Mouse (Mus musculus) forebrain, embryonic 12.5 days (tissue): ENCODE measurements around the gene Rbm19. TPM values are rescaled to one million over a fixed set of nuclear protein-coding genes. Genes with fewer than 3 reads are reported as not detected.
A peak's percentile ranks its signal among the peaks of the same experiment; 100 is the strongest.
"Not testable (repeated sequence)": the region's sequence is repeated elsewhere in the genome, so short reads cannot be mapped to it uniquely, and the experiment has no call there.

ENCODE experiments used
- ATAC-seq: fragments of 200-750 bp; cut with Nextera tagmentation; 2 replicates; pipeline ENCODE4 v1.8.0; 2017; ENCODE audit warnings: moderate TSS enrichment; ENCODE audit not compliant: low FRiP score
- H3K27ac ChIP-seq: fragments of 300-500 bp; sonication (generic); 2 replicates; pipeline ENCODE4 v1.5.1; 2016; ENCODE audit warnings: mild to moderate bottlenecking
- H3K27me3 ChIP-seq: fragments of 300-500 bp; sonication (generic); 2 replicates; pipeline ENCODE4 v1.6.1; 2016; ENCODE audit warnings: mild to moderate bottlenecking
- H3K36me3 ChIP-seq: fragments of 300-500 bp; sonication (generic); replicated peaks from 2 replicates; pipeline ENCODE4 v1.6.1; 2016; ENCODE audit warnings: mild to moderate bottlenecking
- H3K4me1 ChIP-seq: fragments of 300-500 bp; sonication (generic); 2 replicates; pipeline ENCODE4 v1.6.1; 2016
- H3K4me2 ChIP-seq: fragments of 300-500 bp; sonication (generic); 2 replicates; pipeline ENCODE4 v1.6.1; 2016; ENCODE audit warnings: mild to moderate bottlenecking, moderate library complexity
- H3K4me3 ChIP-seq: fragments of 300-500 bp; sonication (generic); replicated peaks from 2 replicates; pipeline ENCODE4 v1.5.1; 2016; ENCODE audit warnings: mild to moderate bottlenecking
- H3K9ac ChIP-seq: fragments of 300-500 bp; sonication (generic); 2 replicates; pipeline ENCODE4 v1.6.1; 2016; ENCODE audit warnings: mild to moderate bottlenecking
- H3K9me3 ChIP-seq: fragments of 300-500 bp; sonication (generic); 2 replicates; pipeline ENCODE4 v1.6.1; 2016
- WGBS: fragments of 180-500 bp; shearing (Covaris S2); methylation state at CpG from one replicate; pipeline ENCODE4 v1.1.7; 2016; 5-methylcytosine and 5-hydroxymethylcytosine counted together
- polyA plus RNA-seq: library from polyadenylated mRNA; unstranded; fragments of >200 nt; fragmentation: Nextera tagmentation; extraction: Ambion mirVana; gene quantifications from 2 replicates; pipeline ENCODE4 v1.2.1, GENCODE M21; 2016

Rbm19 gene
- polyA plus RNA-seq, 1 experiment from 2014 or later, result 27.5 TPM

DNA sequence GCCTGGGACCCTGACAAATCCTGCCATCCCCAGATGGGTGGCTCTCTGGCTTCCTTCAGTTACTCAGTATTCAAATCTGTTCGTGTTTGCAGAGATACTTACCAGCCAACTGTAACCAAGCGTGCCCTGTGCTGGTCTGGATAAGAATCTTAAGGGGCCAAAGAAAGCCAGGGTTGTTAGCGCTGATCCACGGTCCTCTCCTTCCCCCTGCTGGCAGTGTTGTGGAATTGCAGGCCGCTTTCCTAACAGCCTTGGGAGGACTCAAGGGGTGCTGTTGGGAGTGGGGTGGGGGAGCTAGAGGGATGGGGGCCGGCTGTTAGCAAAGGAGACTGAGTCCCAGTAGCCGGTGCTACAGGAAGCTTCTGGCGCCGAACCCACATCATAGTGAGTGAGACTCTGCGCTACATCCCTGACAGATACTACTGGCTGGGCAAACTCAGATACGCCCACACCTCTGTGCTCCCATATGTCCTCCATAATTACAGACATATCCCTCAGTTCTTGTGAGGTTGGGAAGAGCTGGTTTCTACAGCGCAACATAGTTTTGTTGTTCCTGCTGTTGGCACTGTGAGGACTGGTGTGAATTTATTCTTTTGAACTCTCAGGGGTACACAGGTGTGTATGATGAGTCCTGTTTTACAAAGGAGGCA lies 9.7 kb upstream of the Rbm19 start:
- no peak overlapping the region for H3K4me2 ChIP-seq
- H3K36me3 ChIP-seq, result no peaks in the 10 kb centered on the region
- peaks cover 32% of the 10 kb centered on the region for H3K27me3 ChIP-seq
- H3K9ac ChIP-seq, result no peak overlapping the region
- H3K4me1 ChIP-seq, result no peaks in the 10 kb centered on the region
- ATAC-seq, result no peak
- no peak overlapping the region for H3K4me3 ChIP-seq
- 27% methylated on average over 12 of the region's 12 CpGs for WGBS
- H3K27ac ChIP-seq, result no peak overlapping the region
- H3K9me3 ChIP-seq, result no peaks in the 10 kb centered on the region

DNA sequence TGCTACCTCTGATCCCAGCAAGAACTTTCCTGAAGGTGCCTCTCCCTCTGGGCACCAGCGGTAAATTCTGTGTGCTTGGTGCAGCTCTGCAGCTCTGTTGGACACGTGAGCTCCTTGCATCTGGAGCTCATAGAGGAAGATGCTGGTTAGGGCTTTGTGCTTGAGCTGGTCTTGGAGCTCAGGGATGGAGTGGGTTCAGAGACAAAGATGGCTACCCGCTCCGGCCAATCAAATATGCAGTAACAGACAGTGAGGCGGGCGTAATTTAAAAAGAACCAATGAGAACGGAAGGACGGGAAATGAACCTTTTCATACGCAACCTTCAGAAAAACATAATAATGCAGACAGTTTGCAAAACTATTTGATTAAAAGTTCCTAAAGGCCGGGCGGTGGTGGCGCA lies 1.9 kb upstream of the Rbm19 start:
- Histone ChIP-seq H3K9ac (no peak overlapping the region), H3K9me3 (no peaks in the 10 kb centered on the region), H3K4me3 (no peak overlapping the region), H3K4me2 (no peak overlapping the region), H3K27ac (no peak overlapping the region), H3K4me1 (peaks cover 7% of the 10 kb centered on the region), H3K27me3 (peaks cover 5% of the 10 kb centered on the region; the same call in 1 of the 2 replicates), H3K36me3 (peaks cover 8% of the 10 kb centered on the region)
- ATAC-seq, result no peak
- 88% methylated on average over 12 of the region's 12 CpGs for WGBS

DNA sequence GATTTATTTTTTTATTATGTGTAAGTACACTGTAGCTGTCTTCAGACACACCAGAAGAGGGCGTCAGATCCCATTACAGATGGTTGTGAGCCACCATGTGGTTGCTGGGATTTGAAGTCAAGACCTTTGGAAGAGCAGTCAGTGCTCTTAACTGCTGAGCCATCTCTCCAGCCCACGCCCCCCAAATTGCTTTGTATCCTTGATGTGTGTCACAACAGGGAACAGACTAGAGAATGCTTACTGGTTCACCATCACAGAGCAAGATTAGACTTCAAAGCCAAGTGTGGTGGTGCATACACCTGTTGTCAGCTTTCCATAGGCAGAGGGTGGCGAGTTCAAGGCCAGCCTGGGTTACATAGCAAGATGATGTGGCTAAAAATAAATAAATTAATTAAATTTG lies 896 bp downstream of the Rbm19 start:
- H3K27ac ChIP-seq, H3K9me3 ChIP-seq, ATAC-seq, H3K4me1 ChIP-seq, H3K9ac ChIP-seq, H3K27me3 ChIP-seq: not testable (repeated sequence)
- WGBS, result 55% methylated on average over 3 of the region's 3 CpGs
- Histone ChIP-seq H3K4me2 (peak overlapping the region; percentile 91), H3K4me3 (peak overlapping the region; percentile 85), H3K36me3 (peaks cover 36% of the 10 kb centered on the region)

DNA sequence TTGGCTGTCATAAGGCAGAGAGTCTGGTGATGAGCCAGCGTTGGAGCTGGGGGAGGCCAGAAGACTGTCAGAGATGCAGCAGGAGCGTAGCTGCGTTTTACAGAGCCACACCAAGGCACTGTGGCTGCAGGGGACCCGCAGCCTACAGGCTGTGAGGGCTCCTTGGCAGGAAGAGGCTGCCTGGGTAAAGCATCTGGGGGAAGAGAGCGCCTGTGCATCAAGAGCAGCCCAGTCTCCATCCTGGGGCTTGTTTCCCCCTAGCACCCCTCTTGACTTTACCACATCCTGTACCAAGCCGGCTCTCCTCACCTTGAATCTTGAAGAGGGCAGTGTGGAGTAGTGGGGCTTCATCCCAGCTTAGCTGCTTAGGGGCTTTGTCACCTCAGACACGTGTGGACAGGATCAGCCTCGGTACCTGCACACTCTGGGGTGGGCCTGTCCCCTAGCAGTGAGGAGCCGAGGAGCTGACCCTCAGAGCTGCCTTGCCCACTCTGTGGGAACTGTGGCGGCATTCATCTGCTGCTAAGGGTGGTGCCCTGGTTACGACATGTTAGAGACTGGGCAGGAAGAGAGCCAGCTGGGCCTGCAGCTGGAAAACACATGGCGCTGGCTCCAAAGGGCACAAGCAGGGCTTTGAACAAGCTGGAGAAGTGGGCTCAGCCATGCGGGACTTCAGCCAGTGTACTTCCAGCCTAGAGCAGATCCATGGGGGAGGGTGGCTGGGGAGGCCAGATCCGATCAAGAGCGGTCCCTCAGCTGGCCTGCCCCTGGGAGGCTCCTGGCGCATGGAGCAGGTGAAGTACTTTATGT lies 8.8 kb downstream of the Rbm19 start:
- peaks cover 98% of the 10 kb centered on the region for H3K36me3 ChIP-seq
- WGBS, result 93% methylated on average over 16 of the region's 16 CpGs
- no peak overlapping the region for H3K9ac ChIP-seq
- no peaks in the 10 kb centered on the region for H3K9me3 ChIP-seq
- no peak overlapping the region for H3K4me2 ChIP-seq
- ATAC-seq, result no peak
- no peaks in the 10 kb centered on the region for H3K4me1 ChIP-seq
- H3K27ac ChIP-seq, result no peak overlapping the region
- H3K4me3 ChIP-seq, result no peak overlapping the region
- H3K27me3 ChIP-seq, result no peaks in the 10 kb centered on the region

DNA sequence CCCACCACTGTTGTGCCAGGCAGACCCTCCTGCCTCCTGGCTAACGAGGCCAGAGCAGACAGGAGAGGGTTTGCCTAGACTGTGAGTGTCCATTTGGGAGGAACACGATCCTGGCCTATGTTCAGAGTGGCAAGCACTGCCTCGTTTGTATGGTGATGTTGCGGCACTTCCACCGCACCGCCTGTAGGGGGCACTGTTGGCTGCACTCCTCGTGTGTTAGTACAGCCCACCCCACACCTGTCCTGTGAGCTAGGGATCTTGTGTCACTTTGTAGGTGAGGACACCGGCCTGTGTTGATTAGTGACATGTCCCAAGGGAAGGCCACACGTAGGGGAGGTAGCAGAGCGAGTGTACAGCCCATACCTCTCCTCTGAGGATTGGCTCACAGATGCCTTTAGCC lies 11.4 kb downstream of the Rbm19 start:
- Histone ChIP-seq H3K27ac (no peak overlapping the region), H3K4me2 (no peak overlapping the region), H3K27me3 (no peaks in the 10 kb centered on the region), H3K9me3 (no peaks in the 10 kb centered on the region), H3K4me3 (no peak overlapping the region), H3K9ac (no peak overlapping the region), H3K4me1 (no peaks in the 10 kb centered on the region), H3K36me3 (peaks cover 95% of the 10 kb centered on the region)
- 55% methylated on average over 10 of the region's 10 CpGs for WGBS
- no peak for ATAC-seq

DNA sequence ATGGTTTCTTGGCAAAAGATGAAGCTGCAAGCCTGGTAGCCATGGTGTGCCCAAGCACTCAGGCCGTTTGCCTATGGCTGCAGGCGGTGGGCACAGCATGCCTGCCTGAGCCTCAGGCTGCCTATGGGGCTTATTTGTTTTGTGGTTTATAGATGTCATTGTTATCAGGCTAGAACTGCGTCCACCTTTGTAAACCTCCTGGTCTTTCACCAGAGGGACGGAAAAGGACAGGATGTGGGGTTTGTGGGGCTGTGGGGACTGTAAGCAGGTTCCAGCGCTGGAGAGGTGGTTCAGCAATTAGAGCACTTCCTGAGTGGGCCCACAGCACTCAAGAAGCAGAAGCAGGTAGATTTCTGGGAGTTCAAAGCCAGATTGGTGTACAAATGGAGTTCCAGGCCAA lies 12.2 kb downstream of the Rbm19 start:
- WGBS, result 85% methylated on average over 5 of the region's 5 CpGs
- no peak overlapping the region for H3K27ac ChIP-seq
- H3K4me1 ChIP-seq, result no peaks in the 10 kb centered on the region
- ATAC-seq, result no peak
- H3K9ac ChIP-seq, result no peak overlapping the region
- H3K27me3 ChIP-seq, result no peaks in the 10 kb centered on the region
- H3K4me3 ChIP-seq, result no peak overlapping the region
- peaks cover 92% of the 10 kb centered on the region for H3K36me3 ChIP-seq
- H3K9me3 ChIP-seq, result no peaks in the 10 kb centered on the region
- H3K4me2 ChIP-seq, result no peak overlapping the region

DNA sequence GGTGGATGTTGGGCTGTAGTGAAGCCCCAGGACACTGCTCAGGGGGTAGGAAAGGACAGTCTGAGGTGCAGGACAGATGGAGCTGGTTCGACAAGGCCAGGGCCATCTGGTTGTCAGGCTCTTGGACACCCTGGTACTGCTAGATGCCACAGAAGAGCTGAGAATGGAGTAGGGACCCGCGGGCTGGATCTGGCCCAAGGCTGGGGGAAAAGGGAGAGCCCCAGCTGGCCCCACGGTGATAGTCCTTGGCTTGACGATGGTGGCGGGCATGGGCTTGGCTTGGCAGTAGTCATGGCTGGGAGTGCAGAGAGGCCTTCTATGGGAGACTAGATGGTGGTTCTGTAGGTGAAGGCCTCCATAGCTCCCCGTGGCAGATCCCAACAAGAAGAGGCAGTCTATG lies 12.8 kb downstream of the Rbm19 start:
- WGBS, result 95% methylated on average over 7 of the region's 7 CpGs
- ATAC-seq, result no peak
- Histone ChIP-seq H3K4me3 (no peak overlapping the region), H3K36me3 (peaks cover 88% of the 10 kb centered on the region), H3K4me1 (no peaks in the 10 kb centered on the region), H3K27me3 (no peaks in the 10 kb centered on the region), H3K9me3 (no peaks in the 10 kb centered on the region), H3K9ac (no peak overlapping the region), H3K27ac (no peak overlapping the region), H3K4me2 (no peak overlapping the region)

DNA sequence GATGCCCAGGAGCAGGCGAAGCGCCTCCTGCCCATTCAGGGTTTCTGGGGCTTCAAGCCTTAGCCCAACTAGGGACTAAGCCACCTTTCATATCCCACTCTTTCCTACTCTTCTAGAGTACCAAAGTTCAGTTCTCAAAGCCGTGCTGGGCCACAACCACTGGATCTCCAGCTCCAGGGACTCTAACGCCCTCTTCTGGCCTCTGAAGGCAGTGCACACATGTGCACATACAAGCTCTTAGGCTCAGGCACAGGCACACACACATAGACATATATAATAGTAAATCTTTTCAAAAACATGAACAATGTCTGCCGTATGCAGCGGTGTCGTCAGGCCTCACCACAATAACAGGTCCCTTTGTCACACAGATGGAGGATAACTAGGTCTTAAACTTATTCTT lies 13.5 kb downstream of the Rbm19 start:
- peaks cover 84% of the 10 kb centered on the region for H3K36me3 ChIP-seq
- H3K27ac ChIP-seq, result no peak overlapping the region
- H3K9ac ChIP-seq, result no peak overlapping the region
- 92% methylated on average over 7 of the region's 7 CpGs for WGBS
- no peaks in the 10 kb centered on the region for H3K4me1 ChIP-seq
- H3K27me3 ChIP-seq, result no peaks in the 10 kb centered on the region
- H3K9me3 ChIP-seq, result no peaks in the 10 kb centered on the region
- no peak overlapping the region for H3K4me3 ChIP-seq
- no peak overlapping the region for H3K4me2 ChIP-seq
- no peak for ATAC-seq

DNA sequence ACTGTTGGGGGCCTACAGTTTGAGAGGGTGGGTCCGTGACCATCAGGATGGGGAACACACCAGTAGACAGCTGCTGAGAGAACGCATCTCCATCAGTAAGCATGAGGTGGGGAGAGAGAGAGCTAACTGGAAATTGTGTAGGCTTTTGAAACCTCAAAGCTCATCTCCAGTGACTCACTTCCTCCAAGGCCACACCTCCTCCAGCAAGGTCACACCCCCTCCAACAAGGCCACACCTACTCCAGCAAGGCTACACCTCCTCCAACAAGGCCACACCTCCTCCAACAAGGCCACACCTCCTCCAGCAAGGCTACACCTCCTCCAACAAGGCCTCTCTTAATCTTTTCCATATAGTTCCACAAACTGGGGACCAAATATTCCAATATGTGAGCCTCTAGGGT lies 13.9 kb downstream of the Rbm19 start:
- H3K9me3 ChIP-seq, result no peaks in the 10 kb centered on the region
- 96% methylated on average over 2 of the region's 2 CpGs for WGBS
- no peak overlapping the region for H3K4me3 ChIP-seq
- H3K9ac ChIP-seq, result no peak overlapping the region
- H3K4me2 ChIP-seq, result no peak overlapping the region
- H3K4me1 ChIP-seq, result no peaks in the 10 kb centered on the region
- no peaks in the 10 kb centered on the region for H3K27me3 ChIP-seq
- no peak for ATAC-seq
- no peak overlapping the region for H3K27ac ChIP-seq
- H3K36me3 ChIP-seq, result peaks cover 82% of the 10 kb centered on the region

DNA sequence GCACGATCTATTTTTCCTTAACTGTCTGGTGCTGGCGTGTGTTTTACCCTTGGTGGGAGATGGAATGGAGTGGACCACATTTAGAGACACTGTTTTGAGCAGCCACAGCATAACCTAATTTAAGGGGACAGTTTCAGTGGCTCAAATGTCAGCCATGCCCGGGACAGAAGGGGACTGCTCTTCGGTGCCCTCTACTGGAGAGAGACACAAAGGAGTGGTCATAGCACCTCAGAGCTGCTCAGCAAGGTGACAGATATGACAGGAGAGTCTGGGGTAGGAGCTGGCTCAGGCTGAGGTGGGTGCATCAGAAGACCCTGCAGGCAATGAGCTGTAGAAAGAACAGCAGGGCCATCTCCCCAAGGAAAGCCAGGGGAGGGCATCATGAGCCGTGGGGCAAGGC lies 15.3 kb downstream of the Rbm19 start:
- Histone ChIP-seq H3K9me3 (no peaks in the 10 kb centered on the region), H3K9ac (no peak overlapping the region), H3K4me3 (no peak overlapping the region), H3K36me3 (peaks cover 67% of the 10 kb centered on the region), H3K27me3 (no peaks in the 10 kb centered on the region), H3K4me2 (no peak overlapping the region), H3K4me1 (peaks cover 9% of the 10 kb centered on the region), H3K27ac (no peak overlapping the region)
- ATAC-seq, result no peak
- 61% methylated on average over 5 of the region's 5 CpGs for WGBS

DNA sequence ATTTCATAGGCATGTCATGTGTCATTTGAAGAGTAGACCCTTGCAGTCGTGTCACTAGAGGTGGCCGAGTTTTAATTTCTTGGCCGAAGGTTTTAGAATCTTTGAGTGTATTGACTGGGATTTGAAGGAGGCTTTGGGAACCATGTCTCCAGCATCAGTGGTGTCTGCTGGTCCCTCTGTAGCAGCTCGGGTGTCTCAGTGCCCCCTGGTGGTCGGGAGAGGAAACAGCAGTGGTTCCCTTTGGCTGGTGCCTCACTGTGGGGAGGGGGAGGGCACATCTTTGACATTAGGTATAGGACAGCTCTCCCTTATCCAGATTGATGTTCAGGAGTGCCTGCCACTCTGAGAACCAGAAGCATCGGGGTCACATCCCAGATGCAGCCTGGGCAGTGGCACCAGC lies 17.7 kb downstream of the Rbm19 start:
- ATAC-seq, result no peak
- 43% methylated on average over 6 of the region's 6 CpGs for WGBS
- H3K36me3 ChIP-seq, result peaks cover 45% of the 10 kb centered on the region

DNA sequence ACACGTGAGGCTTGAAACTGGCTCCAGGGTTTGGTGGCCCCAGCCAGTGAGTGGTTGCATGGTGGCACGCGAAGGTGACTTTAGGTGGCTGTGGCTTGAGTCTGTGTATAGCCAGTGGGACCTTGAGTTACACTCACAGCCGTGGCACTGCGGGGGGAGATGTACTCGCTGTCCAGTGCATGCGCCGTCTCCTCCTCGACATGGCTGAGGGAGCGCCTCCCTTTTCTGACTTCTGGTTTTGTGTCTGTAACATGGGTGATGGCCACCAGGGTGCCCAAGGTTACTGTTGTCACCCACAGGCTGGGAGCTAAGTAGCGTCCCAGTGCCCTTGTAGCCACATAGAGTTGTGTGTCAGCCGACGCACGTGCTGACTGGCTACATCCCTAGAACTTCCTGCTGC lies 19.1 kb downstream of the Rbm19 start:
- 90% methylated on average over 14 of the region's 14 CpGs for WGBS
- no peaks in the 10 kb centered on the region for H3K9me3 ChIP-seq
- H3K4me3 ChIP-seq, result no peak overlapping the region
- no peaks in the 10 kb centered on the region for H3K27me3 ChIP-seq
- no peak overlapping the region for H3K4me2 ChIP-seq
- no peak overlapping the region for H3K27ac ChIP-seq
- no peak overlapping the region for H3K9ac ChIP-seq
- no peak for ATAC-seq
- H3K36me3 ChIP-seq, result peaks cover 34% of the 10 kb centered on the region
- peaks cover 14% of the 10 kb centered on the region for H3K4me1 ChIP-seq

More for the DNA sequence above, 17.7 kb downstream of the Rbm19 start:
- H3K27me3 ChIP-seq, result no peaks in the 10 kb centered on the region
- H3K4me1 ChIP-seq, result peaks cover 9% of the 10 kb centered on the region
- no peaks in the 10 kb centered on the region for H3K9me3 ChIP-seq
- H3K4me3 ChIP-seq, result no peak overlapping the region
- no peak overlapping the region for H3K27ac ChIP-seq
- H3K4me2 ChIP-seq, result no peak overlapping the region
- H3K9ac ChIP-seq, result no peak overlapping the region

DNA sequence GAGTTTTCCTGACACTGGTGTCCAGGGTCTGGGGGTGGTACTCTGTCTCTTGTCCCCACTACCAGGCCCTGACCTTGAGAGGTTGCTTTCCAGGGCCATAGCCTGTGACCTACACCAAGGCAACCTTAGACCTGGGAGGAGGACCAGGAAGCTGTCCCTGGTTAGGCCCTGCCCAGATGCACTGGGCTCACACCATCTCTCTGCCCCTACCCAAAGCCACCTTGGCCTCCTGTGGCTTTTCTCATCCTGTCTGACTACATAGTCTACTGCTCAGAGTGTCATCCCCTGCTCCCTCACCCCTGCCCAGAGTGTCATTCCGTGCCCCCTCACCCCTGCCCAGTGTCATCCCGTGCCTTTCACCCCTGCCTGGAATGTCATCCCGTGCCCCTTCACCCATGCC lies 19.6 kb downstream of the Rbm19 start:
- no peak overlapping the region for H3K4me3 ChIP-seq
- H3K9ac ChIP-seq, result no peak overlapping the region
- WGBS, result 51% methylated on average over 3 of the region's 3 CpGs
- ATAC-seq, result no peak
- no peaks in the 10 kb centered on the region for H3K9me3 ChIP-seq
- peaks cover 14% of the 10 kb centered on the region for H3K4me1 ChIP-seq
- H3K27me3 ChIP-seq, result no peaks in the 10 kb centered on the region
- H3K27ac ChIP-seq, result no peak overlapping the region
- 0 out of 2 replicates have a peak overlapping the region, but pooled peaks have one; percentile 15 for H3K4me2 ChIP-seq
- peaks cover 34% of the 10 kb centered on the region for H3K36me3 ChIP-seq
